Mouse (Mus musculus) heart, postnatal 0 days (tissue): ENCODE measurements around the gene Gm4952. TPM values are rescaled to one million over a fixed set of nuclear protein-coding genes. Genes with fewer than 3 reads are reported as not detected.

Experiments used
- ATAC-seq: fragments of 200-750 bp; cut with Nextera tagmentation; 2 replicates; pipeline ENCODE4 v1.8.0; 2017; ENCODE audit warnings: low read depth, moderate number of reproducible peaks, moderate library complexity; ENCODE audit not compliant: insufficient read depth
- DNase-seq: peaks from one replicate; pipeline ENCODE4 v3.0.0-alpha.2; 2016; ENCODE audit warnings: low spot score
- H3K27ac ChIP-seq: fragments of 300-500 bp; sonication (generic); 2 replicates; pipeline ENCODE4 v1.5.1; 2014; ENCODE audit warnings: low read depth, mild to moderate bottlenecking
- H3K27me3 ChIP-seq: fragments of 300-500 bp; sonication (generic); 2 replicates; pipeline ENCODE4 v1.6.1; 2014; ENCODE audit warnings: low read length, mixed read lengths; ENCODE audit not compliant: control insufficient read depth, insufficient read depth
- H3K36me3 ChIP-seq: fragments of 300-500 bp; sonication (generic); replicated peaks from 2 replicates; pipeline ENCODE4 v1.6.1; 2014; ENCODE audit warnings: low read length, mixed read lengths; ENCODE audit not compliant: control insufficient read depth, insufficient read depth
- H3K4me1 ChIP-seq: fragments of 300-500 bp; sonication (generic); 2 replicates; pipeline ENCODE4 v1.6.1; 2014; ENCODE audit warnings: antibody characterized with exemption; ENCODE audit not compliant: control insufficient read depth, insufficient read depth
- H3K4me2 ChIP-seq: fragments of 300-500 bp; sonication (generic); 2 replicates; pipeline ENCODE4 v1.6.1; 2014; ENCODE audit warnings: low read depth, mild to moderate bottlenecking, low read length, moderate library complexity
- H3K4me3 ChIP-seq: fragments of 300-500 bp; sonication (generic); 2 replicates; pipeline ENCODE4 v1.5.1; 2014; ENCODE audit warnings: low read depth, low read length
- H3K9ac ChIP-seq: fragments of 300-500 bp; sonication (generic); replicated peaks from 2 replicates; pipeline ENCODE4 v1.6.1; 2014; ENCODE audit warnings: low read depth, low read length, mixed read lengths
- H3K9me3 ChIP-seq: fragments of 300-500 bp; sonication (generic); replicated peaks from 2 replicates; pipeline ENCODE4 v1.6.1; 2016; ENCODE audit warnings: low read length; ENCODE audit not compliant: control insufficient read depth
- CTCF ChIP-seq: IDR thresholded peaks from 2 replicates; pipeline ENCODE4 v1.5.1; 2016; ENCODE audit warnings: antibody characterized with exemption, control low read depth, low read depth
- EP300 ChIP-seq: IDR thresholded peaks from 2 replicates; pipeline ENCODE4 v1.6.1; 2016; ENCODE audit warnings: antibody characterized with exemption, low read depth
- WGBS: fragments of 180-500 bp; shearing (Covaris S2); extraction: QIAGEN DNeasy Blood & Tissue Kit; methylation state at CpG from one replicate; pipeline ENCODE4 v1.1.7; 2014; 5-methylcytosine and 5-hydroxymethylcytosine counted together
- polyA plus RNA-seq: library from polyadenylated mRNA; unstranded; fragments of >200 nt; fragmentation: Nextera tagmentation; extraction: Ambion mirVana; gene quantifications from 2 replicates; pipeline ENCODE4 v1.2.1, GENCODE M21; 2015
- total RNA-seq: library from RNA; depleted of rRNA; stranded (reverse); fragments of >200 nt; gene quantifications from 2 replicates; pipeline ENCODE4 v1.2.3, GENCODE M21; 2014; ENCODE audit warnings: low replicate concordance; rRNA removed

Gene Gm4952
- total RNA-seq (not detected in 2 replicates), polyA plus RNA-seq (0.14 TPM in 1 of 2 replicates, not detected in the other)

- no peak for DNase-seq
- no peak for ATAC-seq
- no peaks in the 10 kb centered on the region for H3K36me3 ChIP-seq
- H3K9me3 ChIP-seq, result no peaks in the 10 kb centered on the region
- no peak within 1 kb of the TSS for H3K4me3 ChIP-seq
- H3K9ac ChIP-seq, result no peak within 1 kb of the TSS
- TF ChIP-seq CTCF (no peak), EP300 (no peak)
- no peak within 1 kb of the TSS for H3K4me2 ChIP-seq
- 0 out of 2 replicates have a peak, but pooled peaks cover 4% of the 10 kb centered on the region for H3K27me3 ChIP-seq
- H3K4me1 ChIP-seq, result 0 out of 2 replicates have a peak, but pooled peaks cover 3% of the 10 kb centered on the region
- H3K27ac ChIP-seq, result no peak within 1 kb of the TSS
- 30% methylated on average over 1 of the region's 1 CpGs for WGBS
Measured at GRCm38 (mm10) chr19:12599674-12600073, at the start of gene Gm4952. Gm4952 (plus strand) TSS chr19:12599974.

- no peaks in the 10 kb centered on the region for H3K27me3 ChIP-seq
- H3K36me3 ChIP-seq, result no peaks in the 10 kb centered on the region
- H3K4me3 ChIP-seq, result no peak overlapping the region
- 78% methylated on average over 5 of the region's 5 CpGs for WGBS
- TF ChIP-seq EP300 (no peak), CTCF (no peak)
- H3K4me1 ChIP-seq, result no peaks in the 10 kb centered on the region
- H3K4me2 ChIP-seq, result no peak overlapping the region
- DNase-seq (no peak), ATAC-seq (no peak)
- no peak overlapping the region for H3K9ac ChIP-seq
- no peaks in the 10 kb centered on the region for H3K9me3 ChIP-seq
- H3K27ac ChIP-seq, result no peak overlapping the region
Measured at GRCm38 (mm10) chr19:12550005-12550942, 49.5 kb upstream of the Gm4952 start.

- H3K27ac ChIP-seq, result no peak overlapping the region
- ATAC-seq (no peak), DNase-seq (no peak)
- no peaks in the 10 kb centered on the region for H3K9me3 ChIP-seq
- no peaks in the 10 kb centered on the region for H3K36me3 ChIP-seq
- H3K4me3 ChIP-seq, result no peak overlapping the region
- WGBS, result 80% methylated on average over 2 of the region's 2 CpGs
- H3K4me1 ChIP-seq, result no peaks in the 10 kb centered on the region
- TF ChIP-seq CTCF (no peak), EP300 (no peak)
- H3K27me3 ChIP-seq, result no peaks in the 10 kb centered on the region
- H3K9ac ChIP-seq, result no peak overlapping the region
- H3K4me2 ChIP-seq, result no peak overlapping the region
Measured at GRCm38 (mm10) chr19:12556293-12556692, 43.5 kb upstream of the Gm4952 start.

GRCm38 (mm10) chr19:12558219-12558618 lies 41.6 kb upstream of the Gm4952 start:
- ATAC-seq (no peak), DNase-seq (no peak)
- TF ChIP-seq CTCF (no peak), EP300 (no peak)
- Histone ChIP-seq H3K4me3 (no peak overlapping the region), H3K27me3 (no peaks in the 10 kb centered on the region), H3K4me1 (no peaks in the 10 kb centered on the region), H3K4me2 (no peak overlapping the region), H3K27ac (no peak overlapping the region), H3K9ac (no peak overlapping the region), H3K9me3 (no peaks in the 10 kb centered on the region), H3K36me3 (no peaks in the 10 kb centered on the region)
- WGBS, result 73% methylated on average over 4 of the region's 4 CpGs

- no peaks in the 10 kb centered on the region for H3K4me1 ChIP-seq
- no peaks in the 10 kb centered on the region for H3K9me3 ChIP-seq
- H3K27me3 ChIP-seq, result no peaks in the 10 kb centered on the region
- no peak overlapping the region for H3K4me2 ChIP-seq
- no peak for TF ChIP-seq CTCF
- no peak for TF ChIP-seq EP300
- DNase-seq (no peak), ATAC-seq (no peak)
- no peak overlapping the region for H3K27ac ChIP-seq
- H3K4me3 ChIP-seq, result no peak overlapping the region
- no peak overlapping the region for H3K9ac ChIP-seq
- no peaks in the 10 kb centered on the region for H3K36me3 ChIP-seq
Measured at GRCm38 (mm10) chr19:12564197-12564596, 35.6 kb upstream of the Gm4952 start.
